Mouse (Mus musculus) ES-Bruce4 (cell line): ENCODE measurements around the gene Srrm3.

ENCODE experiments used
- CTCF ChIP-seq: IDR thresholded peaks from one replicate; pipeline ENCODE4 v1.8.1; 2011; ENCODE audit warnings: low read depth, low read length
- POLR2A ChIP-seq: IDR thresholded peaks from one replicate; pipeline ENCODE4 v1.8.1; 2011; ENCODE audit warnings: low read length; ENCODE audit not compliant: insufficient read depth

- TF ChIP-seq CTCF (no peak), POLR2A (no peak)
These were observed 41.2 kb downstream of the Srrm3 start for GRCm38 (mm10) chr5:135847881-135848280.
